In the genomic region with DNA sequence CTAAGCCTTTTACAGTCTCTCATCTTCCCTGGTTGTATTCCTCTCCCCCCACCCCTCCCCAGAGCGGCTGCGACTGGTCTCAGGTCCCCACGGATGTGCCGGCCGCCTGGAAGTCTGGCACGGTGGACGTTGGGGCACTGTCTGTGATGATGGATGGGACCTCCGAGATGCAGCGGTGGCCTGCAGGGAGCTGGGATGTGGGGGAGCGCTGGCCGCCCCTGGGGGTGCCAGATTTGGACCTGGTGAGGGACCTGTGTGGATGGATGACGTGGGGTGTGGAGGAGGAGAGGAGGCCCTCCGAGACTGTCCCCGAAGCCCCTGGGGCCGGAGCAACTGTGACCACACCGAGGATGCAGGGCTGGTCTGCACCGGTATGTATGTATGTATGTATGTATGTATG, we compare ENCODE assay signal across 21 mouse cellular contexts. TPM values are rescaled to one million over a fixed set of nuclear protein-coding genes. Genes with fewer than 3 reads are reported as not detected.
DNase-seq lines count a peak whose midpoint lies in the region; ATAC-seq and TF ChIP-seq lines count a peak whose summit lies in the region.
"Had no signal": no experiment of that assay in that cellular context is flagged by ENCODE, and none has a peak within 500 bp of the region (broad histone marks: within the 10 kb centered on the region; RNA-seq: fewer than 3 reads in every experiment).

No protein-coding gene starts in this region.

- no peak overlapping the region for H3K27ac ChIP-seq in hindbrain, embryonic 13.5 days
- no peak overlapping the region for H3K27ac ChIP-seq in hindbrain, embryonic 12.5 days
- no peak overlapping the region for H3K27ac ChIP-seq in lung, embryonic 15.5 days
- no peak overlapping the region for H3K27ac ChIP-seq in intestine, postnatal 0 days (ENCODE audit: low read depth, low read length)
- H3K27ac ChIP-seq in stomach, postnatal 0 days (replicated peaks) = no peak overlapping the region
- H3K27ac ChIP-seq: forebrain, embryonic 13.5 days; liver, embryonic 14.5 days; macrophage had no signal

- H3K4me1 ChIP-seq in hindbrain, embryonic 13.5 days (replicated peaks) = peaks cover 48% of the 10 kb centered on the region
- H3K4me1 ChIP-seq in hindbrain, embryonic 12.5 days = peaks cover 51% of the 10 kb centered on the region
- peaks cover 44% of the 10 kb centered on the region for H3K4me1 ChIP-seq in lung, embryonic 15.5 days
- H3K4me1 ChIP-seq in intestine, postnatal 0 days (replicated peaks; ENCODE audit: control insufficient read depth, insufficient read depth, low read length) = 0 out of 2 replicates have a peak, but pooled peaks cover 4% of the 10 kb centered on the region
- peaks cover 7% of the 10 kb centered on the region for H3K4me1 ChIP-seq in stomach, postnatal 0 days (replicated peaks; ENCODE audit: control insufficient read depth, insufficient read depth)

- no peak for ATAC-seq in hindbrain, embryonic 13.5 days (ENCODE audit: low FRiP score)
- no peak for ATAC-seq in hindbrain, embryonic 12.5 days (ENCODE audit: low FRiP score)
- no peak for ATAC-seq in lung, embryonic 15.5 days (ENCODE audit: borderline replicate concordance, extremely low read depth, low FRiP score, low TSS enrichment)
- no peak for ATAC-seq in intestine, postnatal 0 days
- ATAC-seq in stomach, postnatal 0 days (ENCODE audit: low FRiP score, low TSS enrichment) = no peak
- ATAC-seq: forebrain, embryonic 13.5 days had no signal

- TF ChIP-seq EP300 in stomach, postnatal 0 days (optimal IDR thresholded peaks at IDR 0.05) = no peak

- 77% methylated on average over 17 of the region's 17 CpGs for WGBS in hindbrain, embryonic 13.5 days
- 66% methylated on average over 17 of the region's 17 CpGs for WGBS in hindbrain, embryonic 12.5 days
- 44% methylated on average over 17 of the region's 17 CpGs for WGBS in lung, embryonic 15.5 days
- 70% methylated on average over 17 of the region's 17 CpGs for WGBS in intestine, postnatal 0 days
- 70% methylated on average over 17 of the region's 17 CpGs for WGBS in stomach, postnatal 0 days

- H3K4me2 ChIP-seq in hindbrain, embryonic 13.5 days = no peak overlapping the region
- no peak overlapping the region for H3K4me2 ChIP-seq in hindbrain, embryonic 12.5 days (replicated peaks)
- H3K4me2 ChIP-seq in lung, embryonic 15.5 days = peak overlapping the region; percentile 37
- H3K4me2 ChIP-seq in intestine, postnatal 0 days (replicated peaks; ENCODE audit: low read depth) = 0 out of 2 replicates have a peak overlapping the region, but pooled peaks have one; percentile 13
- no peak overlapping the region; the same call in 1 of the 2 replicates for H3K4me2 ChIP-seq in stomach, postnatal 0 days (replicated peaks; ENCODE audit: low read depth)
- H3K4me2 ChIP-seq: forebrain, embryonic 13.5 days had no signal

- no peak for TF ChIP-seq CTCF in intestine, postnatal 0 days (IDR thresholded peaks at IDR 0.05; ENCODE audit: low read depth)
- no peak for TF ChIP-seq CTCF in stomach, postnatal 0 days (IDR thresholded peaks at IDR 0.05; ENCODE audit: low read depth)

- no peaks in the 10 kb centered on the region for H3K9me3 ChIP-seq in hindbrain, embryonic 13.5 days
- no peaks in the 10 kb centered on the region for H3K9me3 ChIP-seq in hindbrain, embryonic 12.5 days (replicated peaks)
- H3K9me3 ChIP-seq in lung, embryonic 15.5 days = no peaks in the 10 kb centered on the region
- H3K9me3 ChIP-seq in intestine, postnatal 0 days (ENCODE audit: control insufficient read depth) = no peaks in the 10 kb centered on the region
- H3K9me3 ChIP-seq in stomach, postnatal 0 days (ENCODE audit: control insufficient read depth, low read length) = no peaks in the 10 kb centered on the region
- H3K9me3 ChIP-seq: forebrain, embryonic 13.5 days; midbrain, embryonic 10.5 days had no signal

- H3K9ac ChIP-seq in hindbrain, embryonic 13.5 days = peak overlapping the region; percentile 43
- H3K9ac ChIP-seq in hindbrain, embryonic 12.5 days = no peak overlapping the region
- no peak overlapping the region for H3K9ac ChIP-seq in lung, embryonic 15.5 days
- no peak overlapping the region for H3K9ac ChIP-seq in intestine, postnatal 0 days (ENCODE audit: low read depth, low read length)
- no peak overlapping the region for H3K9ac ChIP-seq in stomach, postnatal 0 days (ENCODE audit: low read length)
- H3K9ac ChIP-seq: forebrain, embryonic 13.5 days; liver, embryonic 14.5 days had no signal

- DNase-seq in lung, postnatal 36 days = no peak
- no peak for DNase-seq in stomach, postnatal 0 days (ENCODE audit: low spot score)
- no peak for DNase-seq in ovary, postnatal 14 days (ENCODE audit: low spot score)
- DNase-seq: B cell, adult 2 months; cerebellum, adult 2 months; gastrocnemius, postnatal 36 days; kidney, adult 18-20 months; spleen, adult 18-20 months; thymus, adult 2 months had no signal

- H3K36me3 ChIP-seq in hindbrain, embryonic 13.5 days = no peaks in the 10 kb centered on the region
- no peaks in the 10 kb centered on the region for H3K36me3 ChIP-seq in hindbrain, embryonic 12.5 days
- H3K36me3 ChIP-seq in lung, embryonic 15.5 days = no peaks in the 10 kb centered on the region
- H3K36me3 ChIP-seq in intestine, postnatal 0 days (ENCODE audit: control insufficient read depth, insufficient read depth) = no peaks in the 10 kb centered on the region
- H3K36me3 ChIP-seq in stomach, postnatal 0 days (ENCODE audit: control insufficient read depth, insufficient read depth, low read length) = no peaks in the 10 kb centered on the region
- H3K36me3 ChIP-seq: midbrain, embryonic 10.5 days had no signal

- H3K4me3 ChIP-seq in hindbrain, embryonic 13.5 days = no peak overlapping the region
- H3K4me3 ChIP-seq in hindbrain, embryonic 12.5 days = no peak overlapping the region
- peak overlapping the region; percentile 17 for H3K4me3 ChIP-seq in lung, embryonic 15.5 days
- no peak overlapping the region for H3K4me3 ChIP-seq in intestine, postnatal 0 days (ENCODE audit: low read depth, low read length)
- H3K4me3 ChIP-seq in stomach, postnatal 0 days (ENCODE audit: low read depth, low read length) = 0 out of 2 replicates have a peak overlapping the region, but pooled peaks have one; percentile 13
- H3K4me3 ChIP-seq: erythroblast, embryonic 14.5 days; forebrain, embryonic 13.5 days; midbrain, embryonic 10.5 days had no signal

- no peaks in the 10 kb centered on the region for H3K27me3 ChIP-seq in hindbrain, embryonic 13.5 days
- no peaks in the 10 kb centered on the region for H3K27me3 ChIP-seq in hindbrain, embryonic 12.5 days
- H3K27me3 ChIP-seq in lung, embryonic 15.5 days = no peaks in the 10 kb centered on the region
- H3K27me3 ChIP-seq in intestine, postnatal 0 days (replicated peaks; ENCODE audit: control insufficient read depth, insufficient read depth, low read length) = 0 out of 2 replicates have a peak, but pooled peaks cover 3% of the 10 kb centered on the region
- no peaks in the 10 kb centered on the region for H3K27me3 ChIP-seq in stomach, postnatal 0 days (ENCODE audit: control insufficient read depth, insufficient read depth, low read length)
- H3K27me3 ChIP-seq: forebrain, embryonic 13.5 days had no signal

RNA-seq across cellular contexts. Expression of gene Ssc5d, which starts 2.7 kb away (rescaled TPM):
- polyA plus RNA-seq in hindbrain, embryonic 13.5 days (2015; fragmentation: Nextera tagmentation; extraction: Ambion mirVana) = 0.73 and 1.3 TPM in 2 replicates
- 1.6 and 2.2 TPM in 2 replicates for polyA plus RNA-seq in hindbrain, embryonic 12.5 days (2016; fragmentation: Nextera tagmentation; extraction: Ambion mirVana)
- polyA plus RNA-seq in lung, embryonic 15.5 days (2015; fragmentation: Nextera tagmentation; extraction: Ambion mirVana) = 1.6 and 2.2 TPM in 2 replicates
- polyA plus RNA-seq in intestine, postnatal 0 days (2015; fragmentation: Nextera tagmentation; extraction: Ambion mirVana) = 2.3 and 2.6 TPM in 2 replicates
- 1.3 and 1.9 TPM in 2 replicates for polyA plus RNA-seq in stomach, postnatal 0 days (2015; fragmentation: Nextera tagmentation; extraction: Ambion mirVana)
- polyA plus RNA-seq: erythroblast, embryonic 14.5 days had no signal

RNA-seq across cellular contexts. Expression of gene Nat14, which starts 6.5 kb away (rescaled TPM):
- 25.4 and 27.7 TPM in 2 replicates for polyA plus RNA-seq in hindbrain, embryonic 13.5 days (2015; fragmentation: Nextera tagmentation; extraction: Ambion mirVana)
- 12.3 and 14.3 TPM in 2 replicates for polyA plus RNA-seq in hindbrain, embryonic 12.5 days (2016; fragmentation: Nextera tagmentation; extraction: Ambion mirVana)
- polyA plus RNA-seq in lung, embryonic 15.5 days (2015; fragmentation: Nextera tagmentation; extraction: Ambion mirVana) = 2.8 and 3.7 TPM in 2 replicates
- polyA plus RNA-seq in intestine, postnatal 0 days (2015; fragmentation: Nextera tagmentation; extraction: Ambion mirVana) = 1.5 and 1.9 TPM in 2 replicates
- 2.3 and 2.5 TPM in 2 replicates for polyA plus RNA-seq in stomach, postnatal 0 days (2015; fragmentation: Nextera tagmentation; extraction: Ambion mirVana)

RNA-seq across cellular contexts. Expression of gene Zfp628, which starts 13.3 kb away (rescaled TPM):
- 3.6 and 4.9 TPM in 2 replicates for polyA plus RNA-seq in hindbrain, embryonic 13.5 days (2015; fragmentation: Nextera tagmentation; extraction: Ambion mirVana)
- polyA plus RNA-seq in hindbrain, embryonic 12.5 days (2016; fragmentation: Nextera tagmentation; extraction: Ambion mirVana) = 4.3 and 4.8 TPM in 2 replicates
- polyA plus RNA-seq in lung, embryonic 15.5 days (2015; fragmentation: Nextera tagmentation; extraction: Ambion mirVana) = 3.2 and 3.4 TPM in 2 replicates
- polyA plus RNA-seq in intestine, postnatal 0 days (2015; fragmentation: Nextera tagmentation; extraction: Ambion mirVana) = 2.9 TPM in 2 replicates
- polyA plus RNA-seq in stomach, postnatal 0 days (2015; fragmentation: Nextera tagmentation; extraction: Ambion mirVana) = 1.8 and 1.9 TPM in 2 replicates

RNA-seq across cellular contexts. Expression of gene Gm36210, which starts 22.0 kb away (rescaled TPM):
- 0.26 and 0.45 TPM in 2 replicates for polyA plus RNA-seq in hindbrain, embryonic 13.5 days (2015; fragmentation: Nextera tagmentation; extraction: Ambion mirVana)
- not detected in 2 replicates for polyA plus RNA-seq in hindbrain, embryonic 12.5 days (2016; fragmentation: Nextera tagmentation; extraction: Ambion mirVana)
- 0.16 TPM in 1 of 2 replicates, not detected in the other for polyA plus RNA-seq in lung, embryonic 15.5 days (2015; fragmentation: Nextera tagmentation; extraction: Ambion mirVana)
- not detected in 2 replicates for polyA plus RNA-seq in intestine, postnatal 0 days (2015; fragmentation: Nextera tagmentation; extraction: Ambion mirVana)
- not detected in 2 replicates for polyA plus RNA-seq in stomach, postnatal 0 days (2015; fragmentation: Nextera tagmentation; extraction: Ambion mirVana)
- polyA plus RNA-seq: erythroblast, embryonic 14.5 days; hindbrain, embryonic 11.5 days; large intestine, adult 2 months; macrophage; midbrain, embryonic 10.5 days had no signal

RNA-seq across cellular contexts. Expression of gene Sbk2, which starts 35.9 kb away (rescaled TPM):
- polyA plus RNA-seq in hindbrain, embryonic 13.5 days (2015; fragmentation: Nextera tagmentation; extraction: Ambion mirVana) = 0.25 TPM in 1 of 2 replicates, not detected in the other
- not detected in 2 replicates for polyA plus RNA-seq in hindbrain, embryonic 12.5 days (2016; fragmentation: Nextera tagmentation; extraction: Ambion mirVana)
- 0.39 and 1.2 TPM in 2 replicates for polyA plus RNA-seq in lung, embryonic 15.5 days (2015; fragmentation: Nextera tagmentation; extraction: Ambion mirVana)
- polyA plus RNA-seq in intestine, postnatal 0 days (2015; fragmentation: Nextera tagmentation; extraction: Ambion mirVana) = 0.47 and 0.76 TPM in 2 replicates
- polyA plus RNA-seq in stomach, postnatal 0 days (2015; fragmentation: Nextera tagmentation; extraction: Ambion mirVana) = 0.15 TPM in 1 of 2 replicates, not detected in the other
- polyA plus RNA-seq: embryonic facial prominence, embryonic 11.5 days; erythroblast, embryonic 14.5 days; forebrain, embryonic 13.5 days had no signal

Comparison
In these comparisons a context has a peak if more than half of its experiments do, and no peak if none do; other contexts are left out.
1. H3K4me2 ChIP-seq: peak in lung, embryonic 15.5 days (single experiment) and intestine, postnatal 0 days (single experiment); none in hindbrain, embryonic 13.5 days (single experiment), hindbrain, embryonic 12.5 days (single experiment) and stomach, postnatal 0 days (single experiment).
2. H3K4me3 ChIP-seq: peak in lung, embryonic 15.5 days (single experiment) and stomach, postnatal 0 days (single experiment); none in hindbrain, embryonic 13.5 days (single experiment), hindbrain, embryonic 12.5 days (single experiment) and intestine, postnatal 0 days (single experiment).